ENCODE assay signal across 35 mouse cellular contexts in the genomic region with DNA sequence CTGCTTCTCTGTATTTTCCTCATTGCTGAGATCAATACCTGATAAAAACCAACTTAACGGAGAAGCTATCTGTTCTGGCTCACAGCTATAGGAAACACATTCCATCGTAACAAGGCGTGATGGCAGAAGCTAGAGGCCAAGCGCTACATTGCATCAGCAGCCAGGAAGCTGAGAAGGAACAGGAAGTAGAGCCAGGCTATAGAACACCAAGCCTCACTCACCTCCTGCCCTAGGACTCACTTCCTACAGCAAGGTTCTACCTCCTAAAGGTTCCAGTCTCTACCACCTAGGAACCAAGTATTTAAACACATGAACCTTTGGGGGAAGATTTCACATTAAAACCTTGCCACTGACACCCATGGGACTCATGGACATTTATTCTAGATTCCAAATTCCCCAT. TPM values are rescaled to one million over a fixed set of nuclear protein-coding genes. Genes with fewer than 3 reads are reported as not detected.
"Had no signal": no experiment of that assay in that cellular context is flagged by ENCODE, and none has a peak within 500 bp of the region (broad histone marks: within the 10 kb centered on the region; RNA-seq: fewer than 3 reads in every experiment).

No protein-coding gene starts in this region.

- H3K36me3 ChIP-seq: heart, embryonic 10.5 days; heart, embryonic 13.5 days; heart, embryonic 15.5 days; hindbrain, embryonic 12.5 days; hindbrain, embryonic 13.5 days; hindbrain, embryonic 15.5 days; intestine, embryonic 15.5 days; kidney, embryonic 15.5 days had no signal

- H3K4me3 ChIP-seq: heart, embryonic 10.5 days; heart, embryonic 13.5 days; heart, embryonic 15.5 days; hindbrain, embryonic 12.5 days; hindbrain, embryonic 13.5 days; hindbrain, embryonic 15.5 days; intestine, embryonic 15.5 days; kidney, embryonic 15.5 days; layer of hippocampus, adult 2 months; left cerebral cortex, adult 2 months had no signal

- H3K9ac ChIP-seq: heart, embryonic 13.5 days; heart, embryonic 15.5 days; hindbrain, embryonic 12.5 days; hindbrain, embryonic 13.5 days; hindbrain, embryonic 14.5 days; hindbrain, embryonic 15.5 days; intestine, embryonic 15.5 days; kidney, embryonic 15.5 days had no signal

- ATAC-seq: hindbrain, embryonic 16.5 days; hindbrain, postnatal 0 days; inflammation-experienced regulatory T-cells, adult 6 months; intestine, embryonic 15.5 days; intestine, embryonic 16.5 days; intestine, postnatal 0 days had no signal

- H3K4me2 ChIP-seq: heart, embryonic 11.5 days; heart, embryonic 13.5 days; heart, embryonic 15.5 days; hindbrain, embryonic 12.5 days; hindbrain, embryonic 13.5 days; hindbrain, embryonic 14.5 days; hindbrain, embryonic 15.5 days; intestine, embryonic 15.5 days; kidney, embryonic 15.5 days had no signal

- H3K4me1 ChIP-seq: heart, embryonic 10.5 days; heart, embryonic 13.5 days; heart, embryonic 15.5 days; hindbrain, embryonic 12.5 days; hindbrain, embryonic 13.5 days; hindbrain, embryonic 15.5 days; intestine, embryonic 15.5 days; kidney, embryonic 15.5 days had no signal

- DNase-seq: heart, postnatal 10 days; heart, postnatal 14 days; heart, postnatal 36 days; heart, postnatal 4 days; kidney, adult 11 months; kidney, adult 18-20 months; kidney, adult 2 months; kidney, adult 8-10 months; kidney, adult 9 months; kidney, postnatal 10 days; kidney, postnatal 14 days; kidney, postnatal 25 days; kidney, postnatal 36 days; kidney, postnatal 4 days; layer of hippocampus, adult 9-11 months; layer of hippocampus, postnatal 36 days had no signal

- H3K27ac ChIP-seq: heart, embryonic 10.5 days; heart, embryonic 13.5 days; heart, embryonic 15.5 days; hindbrain, embryonic 12.5 days; hindbrain, embryonic 13.5 days; hindbrain, embryonic 14.5 days; hindbrain, embryonic 15.5 days; hindbrain, postnatal 0 days; intestine, embryonic 15.5 days; kidney, embryonic 15.5 days; kidney, postnatal 0 days; layer of hippocampus, adult 2 months; left cerebral cortex, adult 2 months had no signal

- H3K9me3 ChIP-seq: heart, embryonic 10.5 days; heart, embryonic 13.5 days; heart, embryonic 15.5 days; hindbrain, embryonic 12.5 days; hindbrain, embryonic 13.5 days; hindbrain, embryonic 15.5 days; intestine, embryonic 15.5 days; kidney, embryonic 15.5 days had no signal

- H3K27me3 ChIP-seq: heart, embryonic 13.5 days; heart, embryonic 15.5 days; hindbrain, embryonic 12.5 days; hindbrain, embryonic 13.5 days; hindbrain, embryonic 15.5 days; intestine, embryonic 15.5 days; kidney, embryonic 15.5 days had no signal

RNA-seq across cellular contexts. Expression of a gene that starts 39.9 kb away (rescaled TPM):
- total RNA-seq: hematopoietic stem cell, adult 5-6 weeks had no signal

RNA-seq across cellular contexts. Expression of a gene that starts 49.1 kb away (rescaled TPM):
- polyA plus RNA-seq: inflammation-experienced regulatory T-cells, adult 6 months had no signal
